Mouse (Mus musculus): ENCODE results near the gene Kcp. TPM values are rescaled to one million over a fixed set of nuclear protein-coding genes. Genes with fewer than 3 reads are reported as not detected.

Kcp gene
- total RNA-seq, 1 experiment from 2014 or later, result 6.1 TPM

Other genes starting within 250 kb of the Kcp start
- gene Hilpda, start 235.5 kb downstream of the Kcp start, total RNA-seq (2021), result 5.0 and 10.4 TPM in 2 replicates
- 0.41 TPM in 1 of 2 replicates, not detected in the other for gene Fam71f2, start 228.4 kb downstream of the Kcp start, total RNA-seq (2021)
- not detected in 2 replicates for gene Fam71f1, start 188.8 kb downstream of the Kcp start, total RNA-seq (2021)
- 165 and 171 TPM in 2 replicates for gene Calu, start 159.9 kb downstream of the Kcp start, total RNA-seq (2021)
- not detected in 2 replicates for gene Opn1sw, start 119.5 kb downstream of the Kcp start, total RNA-seq (2021)
- gene Ccdc136, start 111.6 kb downstream of the Kcp start, total RNA-seq (2021), result 4.9 and 6.3 TPM in 2 replicates
- gene Flnc, start 74.7 kb downstream of the Kcp start, total RNA-seq (2021), result 4.2 and 5.3 TPM in 2 replicates
- gene Atp6v1f, start 40.2 kb downstream of the Kcp start, total RNA-seq (2021), result 169 and 183 TPM in 2 replicates
- gene Atp6v1fnb, start 36.5 kb downstream of the Kcp start, total RNA-seq (2021), result not detected in 2 replicates
- 3.0 and 10.9 TPM in 2 replicates for gene Irf5, start 18.7 kb upstream of the Kcp start, total RNA-seq (2021)
- 52.8 and 57.2 TPM in 2 replicates for gene Tnpo3, start 101.9 kb upstream of the Kcp start, total RNA-seq (2021)
- gene Tspan33, start 186.3 kb upstream of the Kcp start, total RNA-seq (2021), result 3.8 and 8.0 TPM in 2 replicates
- gene Smo, start 227.6 kb upstream of the Kcp start, total RNA-seq (2021), result 43.9 and 45.0 TPM in 2 replicates